Mouse (Mus musculus): ENCODE data around the gene Txlng.
"Not testable (repeated sequence)": the region's sequence is repeated elsewhere in the genome, so short reads cannot be mapped to it uniquely, and the experiment has no call there.

Txlng gene

GRCm38 (mm10) chrX:162829203-162829708 is at the start of gene Txlng:
TSS of gene Txlng (minus strand) at chrX:162829454.
- peak; percentile 96 for DNase-seq (ENCODE audit: low spot score)

GRCm38 (mm10) chrX:162878236-162878635 is 49.0 kb upstream of the Txlng start:
- no peak for DNase-seq (ENCODE audit: low spot score)

- DNase-seq (ENCODE audit: low spot score) = no peak
Measured at GRCm38 (mm10) chrX:162873761-162874160, 44.5 kb upstream of the Txlng start.

- no peak for DNase-seq (ENCODE audit: low spot score)
Measured at GRCm38 (mm10) chrX:162871734-162872517, 42.7 kb upstream of the Txlng start.

- no peak for DNase-seq (ENCODE audit: low spot score)
Measured at GRCm38 (mm10) chrX:162868294-162868965, 39.2 kb upstream of the Txlng start.

- no peak for DNase-seq (ENCODE audit: low spot score)
Measured at GRCm38 (mm10) chrX:162848682-162849081, 19.4 kb upstream of the Txlng start.

GRCm38 (mm10) chrX:162845531-162845930 is 16.3 kb upstream of the Txlng start:
- DNase-seq (ENCODE audit: low spot score) = no peak

GRCm38 (mm10) chrX:162844447-162845100 is 15.3 kb upstream of the Txlng start:
- DNase-seq (ENCODE audit: low spot score) = no peak

- no peak for DNase-seq (ENCODE audit: low spot score)
Measured at GRCm38 (mm10) chrX:162832101-162832500, 2.8 kb upstream of the Txlng start.

- no peak for DNase-seq (ENCODE audit: low spot score)
Measured at GRCm38 (mm10) chrX:162831542-162831941, 2.3 kb upstream of the Txlng start.

- no peak for DNase-seq (ENCODE audit: low spot score)
Measured at GRCm38 (mm10) chrX:162831036-162831435, 1.8 kb upstream of the Txlng start.

- DNase-seq (ENCODE audit: low spot score) = not testable (repeated sequence)
Measured at GRCm38 (mm10) chrX:162830313-162830712, 1.1 kb upstream of the Txlng start.

GRCm38 (mm10) chrX:162829741-162830140 is 487 bp upstream of the Txlng start:
- DNase-seq (ENCODE audit: low spot score) = no peak

GRCm38 (mm10) chrX:162828783-162829182 is 471 bp downstream of the Txlng start:
- peak; percentile 4 for DNase-seq (ENCODE audit: low spot score)

- DNase-seq (ENCODE audit: low spot score) = no peak
Measured at GRCm38 (mm10) chrX:162828016-162828415, 1.2 kb downstream of the Txlng start.

- no peak for DNase-seq (ENCODE audit: low spot score)
Measured at GRCm38 (mm10) chrX:162800371-162800770, 28.9 kb downstream of the Txlng start.

- DNase-seq (ENCODE audit: low spot score) = not testable (repeated sequence)
Measured at GRCm38 (mm10) chrX:162791392-162791791, 37.9 kb downstream of the Txlng start.

GRCm38 (mm10) chrX:162788372-162788771 is 40.9 kb downstream of the Txlng start:
- no peak for DNase-seq (ENCODE audit: low spot score)

GRCm38 (mm10) chrX:162770726-162771125 is 58.5 kb downstream of the Txlng start:
- DNase-seq (ENCODE audit: low spot score) = no peak

GRCm38 (mm10) chrX:162761716-162762395 is 67.4 kb downstream of the Txlng start:
- no peak for DNase-seq (ENCODE audit: low spot score)

GRCm38 (mm10) chrX:162760958-162761515 is 68.2 kb downstream of the Txlng start:
- peak; percentile 18 for DNase-seq (ENCODE audit: low spot score)

Measured in yolk sac, embryonic 10.5 days (tissue).